Mouse (Mus musculus) C2C12 (cell line): ENCODE data around the gene Amotl2. TPM values are rescaled to one million over a fixed set of nuclear protein-coding genes. Genes with fewer than 3 reads are reported as not detected.

ENCODE experiments used
- H3K27me3 ChIP-seq: one replicate; pipeline ENCODE4 v1.6.1; 2011; ENCODE audit not compliant: control insufficient read depth, insufficient read depth, insufficient read length
- H3K36me3 ChIP-seq: one replicate; pipeline ENCODE4 v1.6.1; 2011; ENCODE audit not compliant: control insufficient read depth, insufficient read depth
- H3K4me3 ChIP-seq: one replicate; pipeline ENCODE4 v1.5.1; 2011; ENCODE audit warnings: mild to moderate bottlenecking, control low read depth; ENCODE audit not compliant: poor library complexity, insufficient read depth, severe bottlenecking
- H3K79me2 ChIP-seq: one replicate; pipeline ENCODE4 v1.6.1; 2011; ENCODE audit not compliant: control insufficient read depth, insufficient read depth
- H3K79me3 ChIP-seq: one replicate; pipeline ENCODE4 v1.6.1; 2011; ENCODE audit warnings: low read depth, control low read depth
- H3ac ChIP-seq: one replicate; pipeline ENCODE3; 2011; ENCODE audit warnings: low read depth; ENCODE audit not compliant: control insufficient read depth, insufficient read length
- CEBPB ChIP-seq: IDR thresholded peaks from one replicate; pipeline ENCODE4 v1.6.1; 2011; ENCODE audit warnings: low read depth, mild to moderate bottlenecking, control low read depth, moderate library complexity
- CTCF ChIP-seq: IDR thresholded peaks from one replicate; pipeline ENCODE4 v1.5.1; 2011; ENCODE audit not compliant: control insufficient read depth, insufficient read depth, insufficient read length
- FOSL1 ChIP-seq: IDR thresholded peaks from one replicate; pipeline ENCODE4 v1.8.0; 2011; ENCODE audit warnings: mild to moderate bottlenecking, low read length; ENCODE audit not compliant: poor library complexity, insufficient read depth, severe bottlenecking
- MAX ChIP-seq: IDR thresholded peaks from one replicate; pipeline ENCODE4 v1.6.1; 2011; ENCODE audit warnings: mild to moderate bottlenecking, control low read depth
- MYOD1 ChIP-seq: IDR thresholded peaks from one replicate; pipeline ENCODE4 v1.6.1; 2011; ENCODE audit warnings: low read depth; ENCODE audit not compliant: control insufficient read depth, insufficient read length
- MYOG ChIP-seq: IDR thresholded peaks from one replicate; pipeline ENCODE4 v1.6.1; 2011; ENCODE audit not compliant: control insufficient read depth, insufficient read length; ENCODE audit errors: extremely low read depth
- USF1 ChIP-seq: IDR thresholded peaks from one replicate; pipeline ENCODE4 v1.6.1; 2011; ENCODE audit warnings: low read depth, mild to moderate bottlenecking, control low read depth, moderate library complexity
- polyA plus RNA-seq: library from polyadenylated mRNA; unstranded; fragments of >200 nt; fragmentation: generic; extraction: Trizol; gene quantifications from one replicate; pipeline ENCODE4 v1.2.1, GENCODE M21; 2012; ENCODE audit warnings: missing spikeins

Gene Amotl2
- polyA plus RNA-seq, 1 experiment, result 61.0 TPM

DNA sequence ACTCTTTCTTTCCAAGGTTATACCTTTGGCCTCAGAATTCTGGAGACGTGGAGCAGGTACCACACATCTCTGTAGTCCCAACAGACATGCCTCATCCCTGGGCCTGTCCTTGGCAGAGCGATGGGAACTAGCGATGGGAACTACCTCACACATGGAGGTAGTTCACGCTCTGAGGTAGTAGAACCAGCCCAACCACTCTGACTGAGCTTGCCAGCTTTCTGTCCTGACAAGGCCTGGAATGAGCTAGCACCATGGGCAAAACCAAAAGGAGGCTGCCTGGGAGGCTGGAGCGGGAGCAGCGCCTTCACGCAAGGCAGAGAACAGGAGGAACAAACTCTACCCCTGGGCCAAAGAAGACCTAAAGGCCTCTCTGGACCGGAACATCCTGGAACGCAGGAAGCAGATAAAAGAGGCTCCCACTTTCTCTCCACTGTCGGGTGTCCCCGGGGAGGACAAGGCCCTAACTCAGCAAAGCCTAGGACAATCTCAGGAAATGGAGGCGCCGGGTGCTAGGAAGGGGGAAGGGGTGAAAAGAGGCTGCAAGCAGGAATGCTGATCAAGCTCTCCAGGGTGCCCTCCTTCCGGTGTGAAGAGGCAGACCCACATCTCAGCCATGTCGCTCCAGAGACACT, 6.9 kb upstream of the Amotl2 start:
- Histone ChIP-seq H3K36me3 (no peaks in the 10 kb centered on the region), H3K27me3 (no peaks in the 10 kb centered on the region)
- no peak for TF ChIP-seq FOSL1
- TF ChIP-seq CEBPB, result no peak
- TF ChIP-seq MYOG, result no peak
- no peak for TF ChIP-seq MAX
- no peak for TF ChIP-seq CTCF
- TF ChIP-seq MYOD1, result no peak
- no peak for TF ChIP-seq USF1

DNA sequence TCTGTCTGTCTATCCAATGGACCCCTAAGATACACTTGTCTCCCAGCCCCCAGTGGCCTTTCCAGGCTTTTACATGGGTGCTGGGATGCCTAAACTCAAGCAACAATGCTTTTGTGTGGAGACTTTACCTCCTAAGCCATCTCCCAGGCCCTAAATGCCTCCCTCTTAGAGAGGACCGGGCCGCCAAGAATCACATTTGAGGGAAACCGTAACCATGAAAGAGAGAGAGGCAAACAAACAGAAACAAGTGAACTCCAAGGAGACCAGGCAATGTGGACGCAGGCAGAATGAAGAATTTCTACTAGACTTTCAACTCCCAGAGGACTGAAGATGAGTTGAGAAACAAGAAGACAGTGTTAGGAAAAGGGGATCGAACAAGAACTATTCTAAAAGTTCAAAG, 6.0 kb upstream of the Amotl2 start:
- Histone ChIP-seq H3K36me3 (no peaks in the 10 kb centered on the region), H3K27me3 (no peaks in the 10 kb centered on the region), H3K4me3 (no peak overlapping the region), H3ac (no peak overlapping the region), H3K79me2 (no peaks in the 10 kb centered on the region), H3K79me3 (no peaks in the 10 kb centered on the region)
- TF ChIP-seq CTCF (no peak), CEBPB (no peak), MYOD1 (no peak), USF1 (no peak), FOSL1 (no peak), MYOG (no peak), MAX (no peak)

More for the DNA sequence above, 6.9 kb upstream of the Amotl2 start:
- Histone ChIP-seq H3ac (no peak overlapping the region), H3K4me3 (no peak overlapping the region), H3K79me3 (no peaks in the 10 kb centered on the region), H3K79me2 (no peaks in the 10 kb centered on the region)

DNA sequence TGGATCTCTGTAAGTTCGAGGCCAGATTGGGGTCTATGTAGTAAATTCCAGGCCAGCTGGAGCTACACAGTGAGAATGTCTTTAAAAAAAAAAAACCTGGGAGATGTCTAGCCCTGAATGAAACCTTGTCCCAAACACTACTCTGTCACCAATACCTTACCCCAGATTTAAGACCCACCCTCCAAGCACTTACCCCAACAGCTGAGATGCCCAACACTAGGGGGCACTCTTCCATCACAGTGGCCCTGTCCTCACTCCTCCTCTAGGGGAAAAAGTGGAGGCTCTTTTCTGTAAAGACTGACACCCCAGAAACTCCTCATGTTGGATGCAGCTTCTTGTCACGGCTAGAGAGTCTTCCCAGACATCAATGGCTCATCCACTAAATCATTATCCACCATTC, 2.7 kb upstream of the Amotl2 start:
- Histone ChIP-seq H3ac (no peak overlapping the region), H3K27me3 (no peaks in the 10 kb centered on the region), H3K79me2 (peaks cover 12% of the 10 kb centered on the region), H3K79me3 (peaks cover 9% of the 10 kb centered on the region), H3K36me3 (no peaks in the 10 kb centered on the region), H3K4me3 (no peak overlapping the region)
- TF ChIP-seq MAX, result no peak
- no peak for TF ChIP-seq MYOG
- no peak for TF ChIP-seq MYOD1
- peak; percentile 58 for TF ChIP-seq CTCF
- no peak for TF ChIP-seq USF1
- no peak for TF ChIP-seq FOSL1

DNA sequence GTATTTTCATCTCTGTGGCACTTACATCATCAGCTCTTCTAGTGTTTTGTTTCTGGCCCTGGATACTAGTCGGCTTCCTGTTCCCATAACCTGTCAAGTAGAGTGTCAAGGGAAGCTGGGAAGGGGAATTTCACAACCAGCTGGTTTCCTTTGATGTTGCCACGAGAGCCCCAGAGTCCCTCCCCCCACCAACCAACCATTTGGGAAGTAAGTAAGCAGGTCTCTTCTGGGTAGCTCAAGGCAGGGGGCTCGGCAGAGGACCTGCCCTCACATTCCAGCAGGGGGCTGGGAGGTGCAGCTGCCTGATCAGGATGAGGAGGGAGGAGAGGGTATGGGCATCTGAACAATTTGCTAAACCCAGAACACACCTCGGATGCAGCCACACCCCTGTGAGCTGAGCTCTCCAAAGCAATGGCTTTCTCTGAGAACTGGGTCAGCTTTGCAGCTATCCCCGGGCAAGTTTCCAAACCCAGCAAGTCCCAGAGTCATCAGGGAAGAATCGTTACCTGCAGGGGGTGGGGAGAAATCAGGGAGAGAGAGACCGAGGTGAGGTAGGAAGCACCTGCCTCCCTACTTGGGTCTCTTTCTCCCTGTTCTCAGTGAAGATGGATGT, 1.5 kb upstream of the Amotl2 start:
- Histone ChIP-seq H3K36me3 (peaks cover 10% of the 10 kb centered on the region), H3K4me3 (no peak overlapping the region), H3ac (no peak overlapping the region), H3K27me3 (no peaks in the 10 kb centered on the region), H3K79me2 (peaks cover 24% of the 10 kb centered on the region), H3K79me3 (peaks cover 21% of the 10 kb centered on the region)
- TF ChIP-seq CEBPB, result peak; percentile 21
- TF ChIP-seq MYOG, result no peak

DNA sequence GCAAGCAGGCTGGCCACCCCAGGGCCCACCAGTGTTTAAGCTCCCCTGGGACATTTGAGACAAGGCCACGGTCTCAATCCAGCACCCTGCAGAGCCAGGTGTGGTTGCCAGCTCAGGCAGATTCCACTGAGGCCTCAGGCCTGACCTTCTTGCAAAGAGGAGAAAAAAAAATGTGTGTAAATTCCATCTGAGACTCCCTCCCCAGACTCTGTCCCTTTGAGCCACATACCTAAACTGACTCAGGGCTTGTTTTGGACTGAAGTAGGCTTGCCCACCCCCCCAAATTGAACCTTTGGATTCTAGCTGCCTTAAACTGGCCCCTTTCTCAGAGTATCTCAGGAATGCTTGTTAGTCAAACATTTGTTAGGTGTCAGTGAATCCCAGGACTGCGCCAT, 969 bp upstream of the Amotl2 start:
- TF ChIP-seq CEBPB (no peak), CTCF (no peak), MAX (no peak), FOSL1 (no peak), MYOD1 (no peak), MYOG (no peak), USF1 (no peak)
- Histone ChIP-seq H3K4me3 (no peak overlapping the region), H3K79me2 (peaks cover 29% of the 10 kb centered on the region), H3K36me3 (peaks cover 15% of the 10 kb centered on the region), H3K27me3 (no peaks in the 10 kb centered on the region), H3ac (no peak overlapping the region), H3K79me3 (peaks cover 26% of the 10 kb centered on the region)

DNA sequence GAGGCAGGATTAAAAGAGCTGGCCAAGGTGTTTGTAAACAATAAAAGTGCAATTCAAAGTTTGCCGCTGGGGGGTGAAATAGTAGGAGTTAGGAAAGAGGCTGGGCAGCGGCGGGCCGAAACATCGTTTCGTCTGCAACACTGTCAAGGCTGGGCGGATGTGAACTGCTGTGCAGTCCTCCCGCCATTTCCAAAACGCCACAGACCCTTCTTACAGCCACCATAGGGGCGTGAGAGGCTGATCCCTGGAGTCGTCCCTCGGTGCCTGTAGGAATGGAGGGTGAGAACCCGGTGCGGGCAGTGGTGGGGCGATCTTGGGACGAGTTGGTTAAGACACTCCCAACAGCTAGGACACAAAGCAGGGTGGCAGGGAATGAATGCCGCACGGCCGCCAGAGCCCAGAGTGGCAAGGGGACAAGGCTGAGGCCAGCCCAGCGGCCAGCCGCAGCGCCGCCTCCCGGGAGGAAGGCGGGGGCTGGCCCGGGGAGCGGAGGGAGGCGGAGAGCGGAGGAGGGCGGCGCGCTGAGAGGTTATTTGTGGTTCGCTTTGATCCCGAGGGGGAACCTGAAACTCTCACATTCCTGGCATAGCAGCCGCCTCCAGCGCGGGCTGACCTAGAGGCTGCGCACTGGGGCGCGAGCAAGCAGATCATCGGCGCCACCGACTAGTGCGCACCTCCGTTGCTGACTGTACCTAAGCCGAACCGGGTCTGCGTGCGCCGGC, 853 bp downstream of the Amotl2 start:
- TF ChIP-seq MYOG (no peak), CTCF (peak; percentile 20)
- H3K27me3 ChIP-seq, result no peaks in the 10 kb centered on the region
- peaks cover 43% of the 10 kb centered on the region for H3K79me3 ChIP-seq
- peak overlapping the region; percentile 89 for H3ac ChIP-seq
- peaks cover 48% of the 10 kb centered on the region for H3K79me2 ChIP-seq
- H3K36me3 ChIP-seq, result peaks cover 33% of the 10 kb centered on the region
- peak overlapping the region; percentile 89 for H3K4me3 ChIP-seq
